12 mouse cellular contexts compared by ENCODE assay signal in genomic region chr1:87482546-87482945, GRCm38 (mm10). TPM values are rescaled to one million over a fixed set of nuclear protein-coding genes. Genes with fewer than 3 reads are reported as not detected.
DNase-seq lines count a peak whose midpoint lies in the region.
"Had no signal": no experiment of that assay in that cellular context is flagged by ENCODE, and none has a peak within 500 bp of the region (broad histone marks: within the 10 kb centered on the region; RNA-seq: fewer than 3 reads in every experiment).

No protein-coding gene starts in this region.

- DNase-seq in cerebellum, adult 9-10 months: peak; percentile 45
- DNase-seq in cerebellum, adult 11 months: no peak
- DNase-seq in gastrocnemius, postnatal 25 days: peak; percentile 27
- DNase-seq in gastrocnemius, postnatal 14 days: no peak
- peak; percentile 60 to 62 for DNase-seq in cerebellum, postnatal 36 days
- DNase-seq in spleen, adult 12 weeks (ENCODE audit: low spot score): no peak
- DNase-seq: adrenal gland, adult 2 months; adrenal gland, postnatal 36 days; heart, adult 2 months; kidney, adult 18-20 months had no signal

- intact Hi-C loops in gastrocnemius, postnatal 14 days (cut with DNase I; ENCODE audit: low total_unique reads): no loop called here

RNA-seq across cellular contexts. Expression of gene Snorc, which starts 12.5 kb away (rescaled TPM):
- not detected for total RNA-seq in gastrocnemius, postnatal 25 days (2021)
- not detected for total RNA-seq in gastrocnemius, postnatal 14 days (2021)
- total RNA-seq: adrenal gland, adult 2 months; adrenal gland, postnatal 36 days; ES-E14; heart, adult 2 months; heart, postnatal 25 days had no signal

RNA-seq across cellular contexts. Expression of gene Neu2, which starts 27.1 kb away (rescaled TPM):
- total RNA-seq in gastrocnemius, postnatal 25 days (2021): 10 to 100 TPM; 15.8 to 18.7 TPM
- 10 to 100 TPM; 14.8 to 21.9 TPM for total RNA-seq in gastrocnemius, postnatal 14 days (2021)
- total RNA-seq: adrenal gland, adult 2 months; adrenal gland, postnatal 36 days; ES-E14; heart, adult 2 months; heart, postnatal 25 days had no signal

Comparison
In these comparisons a context has a peak if more than half of its experiments do, and no peak if none do; other contexts are left out.
1. DNase-seq: peak in cerebellum, adult 9-10 months (single experiment), gastrocnemius, postnatal 25 days (single experiment) and cerebellum, postnatal 36 days (2 of 2); none in cerebellum, adult 11 months (single experiment), gastrocnemius, postnatal 14 days (single experiment) and spleen, adult 12 weeks (single experiment).